Mouse (Mus musculus): Measurements from ENCODE around the gene Car3. TPM values are rescaled to one million over a fixed set of nuclear protein-coding genes. Genes with fewer than 3 reads are reported as not detected.

The Car3 gene
- polyA plus RNA-seq (2012; rRNA removed): 32.8 and 32.9 TPM in 2 replicates

DNA sequence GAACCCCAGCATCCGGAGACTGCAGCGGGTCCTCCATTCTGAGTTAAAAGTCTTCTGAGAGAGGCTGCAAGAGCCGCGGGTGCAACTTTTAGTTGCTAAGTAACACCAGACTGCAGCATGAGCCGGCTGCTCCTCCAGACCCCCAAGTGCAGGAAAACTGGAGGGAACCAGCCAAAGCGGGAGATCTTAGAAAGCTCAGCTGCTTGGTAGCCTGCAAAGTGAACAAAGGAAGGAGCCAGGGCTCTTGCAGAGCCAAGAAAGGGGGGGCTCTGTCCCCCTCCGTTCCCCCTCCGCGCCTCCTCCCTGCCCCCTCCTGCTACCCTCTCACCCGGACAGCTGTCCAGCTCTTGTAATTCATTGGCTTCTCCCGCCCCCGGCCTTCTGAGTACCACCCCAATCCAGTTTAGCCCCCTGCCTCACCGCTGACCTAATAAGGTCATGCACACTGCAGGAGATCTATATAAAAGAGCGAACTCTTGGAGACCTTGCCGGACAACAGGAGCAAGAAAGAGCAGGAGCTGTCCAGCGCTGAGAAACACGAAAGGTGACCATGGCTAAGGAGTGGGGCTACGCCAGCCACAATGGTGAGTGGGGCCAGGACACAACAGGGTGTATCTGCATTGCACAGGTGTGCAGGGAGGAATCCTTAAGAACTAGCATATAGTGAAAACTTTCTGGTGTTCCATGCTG is at the start of gene Car3:
Gene Car3 (plus strand): TSS at position 491 of the 690 bp plus-strand sequence.

DNA sequence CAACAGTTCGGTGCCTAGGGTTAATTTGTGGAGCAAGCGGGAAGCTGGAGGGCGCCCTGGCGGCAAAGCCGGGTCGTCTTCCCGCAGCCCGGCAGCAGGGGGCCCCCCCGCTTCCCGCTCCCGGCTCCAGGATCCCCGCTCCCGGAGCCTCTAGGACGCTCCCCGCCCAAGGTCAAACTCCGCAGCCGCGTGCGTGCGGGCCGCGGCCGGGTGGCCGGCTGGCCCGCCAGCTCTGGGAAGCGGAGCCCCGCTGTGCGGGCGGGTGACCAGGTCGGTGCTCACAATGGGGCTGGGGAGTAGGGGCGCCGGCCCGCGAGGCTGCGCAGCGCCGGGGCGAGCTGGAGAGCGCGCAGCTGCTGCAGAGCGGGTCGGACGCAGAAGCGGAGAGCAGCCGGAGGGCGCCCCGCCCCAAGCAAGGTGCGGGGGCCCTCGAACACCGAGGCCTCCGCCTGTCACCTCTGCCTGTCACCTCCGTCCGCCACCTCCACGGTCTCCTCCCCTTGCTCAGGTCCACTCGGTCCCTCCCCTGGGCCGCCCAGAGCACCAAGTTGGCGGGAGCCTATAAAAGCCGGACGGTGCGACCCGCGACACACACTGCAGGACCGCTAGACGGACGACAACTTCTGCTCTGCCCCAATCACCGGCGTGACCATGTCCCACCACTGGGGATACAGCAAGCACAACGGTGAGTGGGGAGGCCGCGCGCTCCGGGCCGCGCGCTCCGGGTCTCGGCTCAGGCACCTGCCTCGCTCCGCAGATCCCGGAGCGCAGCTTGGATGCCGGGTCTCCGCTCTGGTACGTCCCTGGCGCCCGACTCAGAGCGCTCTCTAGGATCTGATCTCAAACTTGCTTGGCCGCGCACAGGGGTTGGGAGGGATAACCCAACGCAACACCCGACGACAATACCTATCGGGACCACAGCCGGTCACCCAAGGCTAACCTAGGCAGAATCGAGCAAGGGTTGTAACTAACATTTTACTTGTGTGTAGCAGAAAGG is 23.1 kb downstream of the Car3 start, which contains the start of gene Car2:
Gene Car2 (plus strand): TSS at position 172 of the 997 bp plus-strand sequence.

Other genes starting within 250 kb of the Car3 start
- 1.9 and 2.4 TPM in 2 replicates for gene Car13, start 221.8 kb upstream of the Car3 start, polyA plus RNA-seq (2012; rRNA removed)
- gene Car1, start 55.1 kb upstream of the Car3 start, polyA plus RNA-seq (2012; rRNA removed): 13.7 and 18.7 TPM in 2 replicates
- 1,227 and 1,460 TPM in 2 replicates for gene Car2, start 22.8 kb downstream of the Car3 start, polyA plus RNA-seq (2012; rRNA removed)

All from liver, embryonic 14 days (tissue).